Mouse (Mus musculus) mouse embryonic stem cell (cell line): ENCODE measurements around the gene Pla2g10.
"Not testable (repeated sequence)": the region's sequence is repeated elsewhere in the genome, so short reads cannot be mapped to it uniquely, and the experiment has no call there.

Experiments used
- in situ Hi-C, 2 experiments: fragments of 300-500 bp; cut with MboI; formaldehyde crosslinking; loops; 1 replicate in 1 of 2; 3 replicates in 1 of 2; pipeline ENCODE4 v1.14.3; 2019 to 2020; ENCODE audit warnings: low sequenced_read_pairs in 2 of 2, low pct_unique_long_range_greater_than_20kb in 1 of 2, mixed read lengths in 1 of 2; ENCODE audit not compliant: unreplicated experiment in 1 of 2

The Pla2g10 gene

GRCm38 (mm10) chr16:13733518-13734137 is 2.8 kb upstream of the Pla2g10 start:
- in situ Hi-C loops, result no loop called here

DNA sequence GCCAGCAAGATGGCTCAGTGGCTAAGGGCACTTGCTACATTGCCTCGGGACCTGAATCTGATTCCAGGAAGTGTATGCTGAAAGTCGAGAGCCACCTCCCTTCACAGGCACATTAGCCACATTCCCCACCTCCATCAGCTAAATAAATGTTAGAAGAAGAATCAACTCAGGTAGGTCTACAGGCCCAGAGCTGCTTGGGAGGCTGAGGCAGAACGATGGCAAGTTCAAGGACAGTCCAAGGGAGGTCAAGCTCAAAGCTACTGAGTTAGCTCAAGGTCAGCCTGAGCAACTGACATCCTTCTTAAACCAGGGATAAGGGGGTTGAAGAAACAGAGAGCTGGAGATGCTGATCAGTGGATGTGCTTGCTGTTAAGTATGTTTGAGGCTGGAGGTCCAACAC is 2.0 kb upstream of the Pla2g10 start:
- in situ Hi-C loops, result no loop called here

DNA sequence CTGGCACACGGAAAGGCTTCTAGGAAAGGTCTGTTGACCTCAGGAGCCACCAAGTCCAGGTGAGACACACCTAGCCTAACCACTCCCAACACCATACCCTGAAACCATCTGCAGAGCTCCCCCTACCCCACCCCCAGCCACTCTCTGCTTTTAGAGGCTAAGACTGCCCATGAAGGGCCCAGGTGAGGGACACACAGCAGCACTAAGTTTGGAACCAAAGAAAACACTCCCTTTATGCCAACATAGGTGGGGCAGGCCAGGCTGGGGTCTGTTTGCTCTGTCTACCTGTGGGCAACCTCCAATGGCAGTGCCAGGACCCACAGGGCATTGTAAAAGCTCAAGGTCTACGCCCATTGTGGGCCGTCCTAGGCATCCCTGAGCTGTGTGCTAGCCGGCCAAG is 1.4 kb downstream of the Pla2g10 start:
- in situ Hi-C loops, result no loop called here

DNA sequence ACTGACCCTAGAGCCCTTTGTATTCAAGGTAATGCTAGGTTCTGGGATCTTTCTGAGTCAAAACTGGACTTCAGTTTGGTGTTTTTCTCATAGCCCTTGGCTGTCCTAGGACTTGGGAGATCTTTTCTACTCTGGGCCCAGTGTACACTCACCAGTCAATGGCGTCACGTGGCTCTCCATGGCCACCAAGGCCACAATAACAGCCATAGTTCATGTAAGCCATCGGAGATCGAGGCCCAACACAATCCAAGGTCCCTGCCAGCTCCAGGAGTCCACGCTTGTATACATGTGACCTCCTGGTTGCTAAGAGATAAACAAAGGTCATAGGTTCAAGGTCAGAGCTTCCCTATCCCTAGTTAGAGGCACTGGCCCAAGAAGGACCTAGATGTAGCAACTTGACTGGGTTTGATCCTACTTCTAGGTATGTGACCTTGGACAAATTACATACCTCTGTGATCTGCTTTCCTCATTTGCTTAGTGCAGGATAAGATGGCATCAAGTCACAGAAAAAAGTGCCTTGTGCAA is 2.9 kb downstream of the Pla2g10 start:
- in situ Hi-C loops, result no loop called here

DNA sequence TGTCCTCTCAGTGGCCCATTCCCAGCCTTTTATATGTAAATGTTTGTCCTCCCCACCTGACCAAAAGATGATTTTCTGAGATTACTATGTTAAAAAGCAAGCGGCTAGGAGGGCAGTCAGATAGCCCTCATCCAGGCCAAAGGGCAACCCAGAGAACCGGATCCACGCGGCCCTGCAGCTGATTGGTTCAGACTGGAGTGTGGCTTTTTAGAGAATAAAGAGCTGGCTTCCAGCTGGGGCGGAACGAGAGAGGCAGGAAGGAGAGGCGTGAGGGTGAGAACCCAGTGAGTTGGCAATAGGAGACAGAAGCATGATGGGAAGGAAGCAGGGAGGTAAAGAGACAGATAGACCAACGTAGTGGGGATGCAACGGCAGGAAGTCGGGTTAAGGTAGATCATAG is 7.8 kb downstream of the Pla2g10 start:
- in situ Hi-C loops, result no loop called here

GRCm38 (mm10) chr16:13716821-13717553 is 13.8 kb downstream of the Pla2g10 start:
- in situ Hi-C loops, result no loop called here

- in situ Hi-C loops, result no loop called here
These were observed 15.9 kb downstream of the Pla2g10 start for GRCm38 (mm10) chr16:13714910-13715309.

DNA sequence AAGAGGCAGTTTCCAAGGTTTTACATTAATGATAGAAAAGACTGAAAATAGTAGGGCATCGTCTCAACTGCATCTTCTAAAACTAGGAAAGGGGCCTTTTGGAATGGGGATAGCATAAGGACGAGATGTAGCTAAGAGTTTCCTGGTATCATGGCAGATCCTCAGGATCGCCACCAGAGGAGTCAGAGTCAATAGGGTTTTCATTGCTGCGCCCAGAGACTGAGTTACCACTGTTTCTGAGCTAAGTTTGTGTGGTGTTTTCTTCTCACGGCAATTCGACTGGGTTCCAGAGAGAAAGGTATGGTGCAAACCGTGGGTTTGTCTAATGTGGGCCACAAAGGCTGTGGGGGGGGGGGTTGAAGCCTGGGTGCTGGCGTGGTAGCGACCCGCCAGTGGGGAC is 26.1 kb downstream of the Pla2g10 start:
- in situ Hi-C loops, result no loop called here

GRCm38 (mm10) chr16:13702184-13702583 is 28.6 kb downstream of the Pla2g10 start:
- in situ Hi-C loops, result no loop called here

GRCm38 (mm10) chr16:13698998-13699397 is 31.8 kb downstream of the Pla2g10 start:
- in situ Hi-C loops, result loop anchor here in 1 of 2 experiments (25.0 kb wide), 1 partner anchor 463 kb away; the partner anchor contains the start of genes Marf1 and Nde1

DNA sequence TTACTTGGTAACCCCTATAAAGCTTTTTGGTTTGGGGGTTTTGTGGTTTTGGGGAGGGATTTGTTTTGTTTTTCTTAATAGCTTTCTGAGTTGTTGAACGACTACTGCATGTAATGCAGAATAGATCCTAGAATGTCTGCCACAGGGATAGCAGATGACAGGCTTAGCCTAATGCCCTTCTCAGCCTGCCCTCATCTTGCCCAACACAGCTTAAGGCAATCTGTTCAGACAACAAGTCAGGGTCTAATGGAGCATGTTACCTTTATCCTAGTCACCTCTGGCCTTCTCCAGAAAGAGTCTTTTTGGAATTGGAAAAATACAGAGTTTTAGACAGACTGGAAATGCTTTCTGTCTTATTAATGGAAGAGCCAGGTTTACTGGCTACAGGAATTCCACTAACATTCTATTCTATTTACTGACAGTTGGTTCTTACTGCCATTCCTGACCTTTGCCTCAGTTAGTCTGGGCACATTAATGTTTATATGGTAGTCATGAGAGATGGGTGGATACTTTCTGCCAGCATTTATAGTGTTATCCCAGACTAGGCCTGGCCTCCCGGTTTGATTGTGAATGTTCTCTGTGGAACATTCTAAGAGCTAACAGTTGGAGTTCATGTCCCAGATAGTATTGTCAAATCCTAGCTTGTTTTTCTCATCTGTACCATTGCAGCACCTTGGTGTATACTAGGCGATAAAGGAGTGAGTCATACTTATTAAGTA is 52.0 kb downstream of the Pla2g10 start:
- in situ Hi-C loops, result loop anchor here in 1 of 2 experiments (25.0 kb wide), 1 partner anchor 484 kb away; the partner anchor contains the start of genes Marf1 and Nde1

DNA sequence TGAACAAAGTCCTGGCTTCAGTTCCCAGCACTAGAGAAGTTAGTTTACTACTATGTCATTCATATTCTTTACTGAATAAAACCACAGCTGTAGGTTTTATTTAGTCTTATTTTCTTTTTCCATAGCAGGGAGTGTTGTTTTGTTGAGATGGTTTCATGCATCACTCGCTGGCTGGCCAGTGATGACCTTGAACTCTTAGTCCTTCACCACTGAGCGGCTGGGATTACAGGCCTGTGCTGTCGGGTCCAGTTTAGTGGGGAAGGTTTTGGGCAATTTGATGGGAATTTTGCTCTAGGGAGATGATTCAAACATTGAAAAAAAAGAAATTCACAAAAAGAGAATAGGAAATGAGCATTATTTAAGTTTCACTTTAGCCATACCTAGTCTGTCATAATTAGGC is 56.3 kb downstream of the Pla2g10 start:
- in situ Hi-C loops, result no loop called here

DNA sequence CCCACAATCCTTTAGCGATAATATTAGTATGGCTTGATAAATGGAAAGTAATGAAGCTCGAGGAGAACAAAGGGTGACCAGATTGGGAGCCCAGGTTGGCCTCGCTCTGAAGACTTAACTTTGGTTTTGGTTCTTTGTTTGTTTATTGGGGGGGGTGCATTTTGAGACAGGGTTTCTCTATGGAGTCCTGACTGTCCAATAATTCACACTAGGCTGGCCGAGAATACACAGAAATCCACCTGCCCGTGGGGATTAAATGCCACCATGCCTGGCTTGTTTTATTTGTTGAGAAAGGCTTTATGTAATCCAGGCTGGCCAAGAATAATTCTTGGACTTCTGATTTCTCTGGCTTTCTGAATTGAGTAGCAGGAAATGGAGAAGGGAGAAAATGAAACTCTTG is 57.7 kb downstream of the Pla2g10 start:
- in situ Hi-C loops, result no loop called here

DNA sequence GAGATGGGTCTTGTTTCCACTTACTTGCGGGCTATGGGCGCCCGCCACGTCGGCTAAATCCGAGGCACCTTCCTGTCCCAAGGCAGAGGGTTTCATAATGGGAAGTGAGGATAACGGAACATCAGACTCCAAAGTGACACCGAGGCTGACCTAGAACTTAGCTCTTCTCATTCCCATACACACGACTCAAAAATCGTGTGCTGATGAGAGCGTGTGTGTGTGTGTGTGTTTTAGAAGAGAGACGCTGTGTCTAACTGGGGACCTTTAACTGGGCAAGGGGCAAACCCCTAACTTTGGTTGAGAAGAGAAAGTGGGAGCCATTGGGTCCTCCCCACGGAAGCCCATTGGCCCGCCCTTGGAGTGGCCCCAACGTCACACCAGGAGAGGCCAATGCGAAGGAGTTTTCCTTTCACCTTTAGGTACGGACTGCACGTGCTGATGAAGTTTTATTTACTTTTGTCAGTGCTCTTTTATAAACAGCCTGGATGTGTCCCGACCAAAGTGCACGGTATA is 58.3 kb downstream of the Pla2g10 start:
- in situ Hi-C loops, result no loop called here

DNA sequence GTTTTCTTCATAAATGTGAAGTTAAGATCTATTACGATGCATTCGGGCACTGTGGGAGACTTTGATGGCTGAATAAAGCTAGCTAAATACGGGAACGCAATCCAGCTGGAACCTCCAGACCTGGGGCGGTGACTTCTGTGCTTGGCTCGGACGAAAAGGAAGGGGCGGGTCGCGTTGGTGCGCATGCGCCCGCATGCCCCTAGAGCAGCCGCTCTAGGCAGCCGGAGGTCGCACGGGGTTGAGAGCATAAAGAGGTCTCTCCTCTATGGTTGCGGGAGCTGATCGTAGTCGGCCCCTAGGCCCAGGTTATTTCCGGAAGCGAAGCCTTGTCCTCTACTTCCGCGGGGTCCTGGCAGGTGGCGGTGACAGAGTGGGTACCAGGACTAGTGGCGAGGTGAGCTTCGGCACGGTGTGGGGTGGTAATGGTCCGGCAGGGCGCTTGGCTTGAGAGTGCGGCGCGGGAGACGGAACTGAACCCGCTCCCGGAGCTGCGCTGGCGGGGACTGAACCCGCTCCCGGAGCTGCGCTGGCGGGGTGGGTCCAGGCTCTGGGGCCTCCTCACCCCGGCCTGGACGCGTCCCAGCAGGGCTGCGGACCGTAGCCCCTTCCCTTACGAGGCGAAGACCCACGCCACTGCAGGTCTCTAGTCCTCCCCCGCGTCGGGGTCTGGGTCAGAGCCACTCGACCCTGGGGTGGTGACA is 58.9 kb downstream of the Pla2g10 start, which contains the start of the genes Bfar and 3110001I22Rik:
Gene Bfar (plus strand): TSS at position 174 of the 701 bp plus-strand sequence.
Gene 3110001I22Rik (plus strand): TSS at position 245 of the 701 bp plus-strand sequence.
- in situ Hi-C loops, result no loop called here

GRCm38 (mm10) chr16:13670896-13671295 is 59.9 kb downstream of the Pla2g10 start:
- in situ Hi-C loops, result not testable (repeated sequence)

DNA sequence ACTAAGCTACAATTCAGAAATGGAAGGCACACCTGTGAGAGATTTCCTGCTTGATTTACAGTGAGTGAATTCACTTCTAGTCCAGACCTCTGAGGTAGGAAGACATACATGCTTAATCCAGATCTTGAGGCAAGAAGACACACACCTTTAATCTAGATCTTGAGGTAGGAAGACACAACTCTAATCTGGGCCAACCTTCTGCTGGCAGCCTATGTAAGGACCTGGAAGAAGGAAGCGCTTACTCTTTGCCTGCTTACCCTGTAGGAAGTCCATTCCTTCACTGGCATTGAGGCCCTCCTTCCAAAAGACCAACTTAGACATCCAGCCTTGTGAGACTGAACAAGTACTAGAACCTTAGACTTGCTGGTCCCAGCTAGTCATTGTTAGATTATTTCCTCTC is 61.5 kb downstream of the Pla2g10 start:
- in situ Hi-C loops, result no loop called here

GRCm38 (mm10) chr16:13668402-13669108 is 62.2 kb downstream of the Pla2g10 start:
- in situ Hi-C loops, result no loop called here
